Mouse (Mus musculus): ENCODE data around the gene Dynll2. TPM values are rescaled to one million over a fixed set of nuclear protein-coding genes. Genes with fewer than 3 reads are reported as not detected.

Gene Dynll2
- total RNA-seq, 1 experiment from 2014 or later = 24.9 TPM

GRCm38 (mm10) chr11:87930348-87930747, 57.0 kb downstream of the Dynll2 start:
- ATAC-seq (replicated peaks; ENCODE audit: low read depth, poor library complexity, severe bottlenecking) = no peak

Other genes with a start within 250 kb of the Dynll2 start
- gene Supt4a, start 250.0 kb downstream of the Dynll2 start, total RNA-seq (2017) = 68.7 and 71.2 TPM in 2 replicates
- 8.4 and 12.0 TPM in 2 replicates for gene Tspoap1, start 227.0 kb downstream of the Dynll2 start, total RNA-seq (2017)
- gene Mpo, start 194.0 kb downstream of the Dynll2 start, total RNA-seq (2017) = 1,506 and 1,797 TPM in 2 replicates
- gene Lpo, start 159.2 kb downstream of the Dynll2 start, total RNA-seq (2017) = not detected in 2 replicates
- gene Mks1, start 134.3 kb downstream of the Dynll2 start, total RNA-seq (2017) = 3.9 and 5.3 TPM in 2 replicates
- gene Epx, start 112.0 kb downstream of the Dynll2 start, total RNA-seq (2017) = 0.73 and 1.8 TPM in 2 replicates
- not detected in 2 replicates for gene Olfr462, start 95.3 kb downstream of the Dynll2 start, total RNA-seq (2017)
- gene Olfr463, start 90.1 kb downstream of the Dynll2 start, total RNA-seq (2017) = not detected in 2 replicates
- gene Olfr464, start 66.6 kb downstream of the Dynll2 start, total RNA-seq (2017) = not detected in 2 replicates
- gene Srsf1, start 59.8 kb upstream of the Dynll2 start, total RNA-seq (2017) = 612 and 668 TPM in 2 replicates
- 33.8 and 42.6 TPM in 2 replicates for gene Vezf1, start 80.7 kb upstream of the Dynll2 start, total RNA-seq (2017)
- gene Cuedc1, start 110.5 kb upstream of the Dynll2 start, total RNA-seq (2017) = 3.3 and 4.2 TPM in 2 replicates
- gene Mrps23, start 216.9 kb upstream of the Dynll2 start, total RNA-seq (2017) = 49.4 and 78.2 TPM in 2 replicates